Mouse (Mus musculus) heart, embryonic 14.5 days (tissue): ENCODE measurements around the gene Metrn. TPM values are rescaled to one million over a fixed set of nuclear protein-coding genes. Genes with fewer than 3 reads are reported as not detected.

ENCODE experiments used
- ATAC-seq: fragments of 200-750 bp; cut with Nextera tagmentation; 2 replicates; pipeline ENCODE4 v1.8.0; 2017; ENCODE audit warnings: low read depth, moderate TSS enrichment; ENCODE audit not compliant: insufficient number of reproducible peaks, insufficient read depth, low FRiP score
- H3K27ac ChIP-seq, 2 experiments: fragments of 200-500 bp in 1 of 2; fragments of 300-500 bp in 1 of 2; sonication (generic) in 1 of 2; replicated peaks in 1 of 2; 2 replicates each; pipeline ENCODE4 v1.5.1; 2012 to 2014; ENCODE audit warnings: low read depth in 2 of 2, low read length in 2 of 2, control low read depth in 1 of 2, mild to moderate bottlenecking in 1 of 2, mixed read lengths in 1 of 2; ENCODE audit not compliant: control insufficient read depth in 1 of 2, insufficient read depth in 1 of 2
- H3K27me3 ChIP-seq: fragments of 300-500 bp; sonication (generic); 2 replicates; pipeline ENCODE4 v1.6.1; 2014; ENCODE audit warnings: mild to moderate bottlenecking, low read length, control low read depth; ENCODE audit not compliant: control insufficient read depth, insufficient read depth
- H3K36me3 ChIP-seq: fragments of 300-500 bp; sonication (generic); 2 replicates; pipeline ENCODE4 v1.6.1; 2014; ENCODE audit warnings: mild to moderate bottlenecking, control low read depth, low read length, mixed read lengths; ENCODE audit not compliant: control insufficient read depth, insufficient read depth
- H3K4me1 ChIP-seq, 2 experiments: fragments of 200-500 bp in 1 of 2; fragments of 300-500 bp in 1 of 2; sonication (generic) in 1 of 2; 2 replicates each; pipeline ENCODE4 v1.6.1; 2012 to 2014; ENCODE audit warnings: low read length in 2 of 2, control low read depth in 1 of 2, mixed read lengths in 1 of 2; ENCODE audit not compliant: control insufficient read depth in 2 of 2, insufficient read depth in 2 of 2
- H3K4me2 ChIP-seq: fragments of 300-500 bp; sonication (generic); 2 replicates; pipeline ENCODE4 v1.6.1; 2014; ENCODE audit warnings: mild to moderate bottlenecking, low read length
- H3K4me3 ChIP-seq, 2 experiments: fragments of 200-500 bp in 1 of 2; fragments of 300-500 bp in 1 of 2; sonication (generic) in 1 of 2; 2 replicates each; pipeline ENCODE4 v1.5.1; 2012 to 2014; ENCODE audit warnings: low read length in 2 of 2, mild to moderate bottlenecking in 2 of 2, control low read depth in 1 of 2, low read depth in 1 of 2, moderate library complexity in 1 of 2; ENCODE audit not compliant: control insufficient read depth in 1 of 2, insufficient read depth in 1 of 2
- H3K9ac ChIP-seq: fragments of 300-500 bp; sonication (generic); 2 replicates; pipeline ENCODE4 v1.6.1; 2014; ENCODE audit warnings: mild to moderate bottlenecking, low read length
- H3K9me3 ChIP-seq: fragments of 300-500 bp; sonication (generic); 2 replicates; pipeline ENCODE4 v1.6.1; 2016; ENCODE audit warnings: low read length, control low read depth; ENCODE audit not compliant: control insufficient read depth
- WGBS: fragments of 180-500 bp; shearing (Covaris S2); extraction: QIAGEN DNeasy Blood & Tissue Kit; methylation state at CpG from one replicate; pipeline ENCODE4 v1.1.7; 2014; 5-methylcytosine and 5-hydroxymethylcytosine counted together
- microRNA-seq: library from miRNA; unstranded; fragments of <30 nt; microRNA quantifications from one replicate; pipeline ENCODE4, GENCODE M21; 2016
- polyA plus RNA-seq: library from polyadenylated mRNA; unstranded; fragments of >200 nt; fragmentation: Nextera tagmentation; extraction: Ambion mirVana; gene quantifications from 2 replicates; pipeline ENCODE4 v1.2.1, GENCODE M21; 2014

Metrn gene
- polyA plus RNA-seq, 1 experiment from 2014 or later = 3.3 TPM

DNA sequence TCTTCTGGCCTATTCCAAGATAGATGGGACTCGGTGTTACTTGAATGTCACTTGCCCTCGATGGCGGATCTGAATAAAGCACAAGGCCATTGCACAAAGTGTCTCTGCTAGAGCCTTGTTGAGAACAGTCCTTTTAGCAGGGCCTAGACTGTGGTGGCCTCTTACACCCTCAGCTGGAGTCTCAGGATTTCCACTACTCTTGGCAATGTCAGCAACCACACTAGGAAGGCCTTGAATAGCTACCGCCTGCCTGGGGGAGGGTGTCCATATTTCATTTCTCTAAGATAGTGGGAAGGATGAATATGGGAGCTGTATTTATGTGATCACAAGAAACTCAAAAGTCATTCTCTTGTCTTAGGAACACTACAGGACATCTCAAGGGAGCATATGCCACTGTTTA lies 48.7 kb downstream of the Metrn start:
- Histone ChIP-seq H3K4me1 (peaks cover 6 to 7% of the 10 kb centered on the region in 2 experiments; a peak in 3 of 4 replicates), H3K36me3 (no peaks in the 10 kb centered on the region), H3K9me3 (no peaks in the 10 kb centered on the region), H3K4me3 (no peak overlapping the region), H3K9ac (no peak overlapping the region), H3K27ac (no peak overlapping the region), H3K4me2 (no peak overlapping the region), H3K27me3 (no peaks in the 10 kb centered on the region; the same call in 1 of the 2 replicates)
- WGBS = 89% methylated on average over 4 of the region's 4 CpGs
- ATAC-seq = no peak

GRCm38 (mm10) chr17:25744311-25744710 lies 52.6 kb downstream of the Metrn start:
- 74% methylated on average over 10 of the region's 10 CpGs for whole genome bisulfite sequencing
- Histone ChIP-seq H3K4me1 (no peaks in the 10 kb centered on the region), H3K27me3 (no peaks in the 10 kb centered on the region; the same call in none of the 2 replicates), H3K4me2 (no peak overlapping the region), H3K4me3 (no peak overlapping the region), H3K27ac (no peak overlapping the region), H3K9ac (no peak overlapping the region), H3K36me3 (no peaks in the 10 kb centered on the region), H3K9me3 (no peaks in the 10 kb centered on the region)
- no peak for ATAC-seq

DNA sequence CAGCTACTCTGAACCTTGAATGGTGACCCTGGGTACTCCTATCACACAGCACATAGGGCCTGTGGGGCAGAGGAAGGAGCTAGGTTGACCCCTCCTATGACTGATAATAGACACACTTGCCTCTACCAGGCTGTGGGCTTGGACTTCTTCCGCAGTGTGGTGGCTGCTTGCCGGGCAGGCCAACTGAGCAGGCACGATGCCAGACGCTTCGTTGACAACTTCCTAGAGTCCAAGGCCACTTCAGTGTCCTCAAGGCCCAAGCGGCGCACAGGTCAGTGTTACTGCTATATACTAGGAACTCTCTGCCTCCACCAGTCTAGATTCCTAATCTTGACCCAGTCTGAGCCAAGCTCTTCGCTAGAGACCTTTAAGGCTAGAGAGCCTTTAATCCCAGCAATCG lies 53.1 kb downstream of the Metrn start:
- H3K4me1 ChIP-seq = no peaks in the 10 kb centered on the region
- 83% methylated on average over 9 of the region's 9 CpGs for WGBS
- ATAC-seq = no peak

More for the DNA sequence above, 53.1 kb downstream of the Metrn start:
- Histone ChIP-seq H3K4me3 (no peak overlapping the region), H3K36me3 (no peaks in the 10 kb centered on the region), H3K27ac (no peak overlapping the region), H3K27me3 (no peaks in the 10 kb centered on the region; the same call in none of the 2 replicates), H3K4me2 (no peak overlapping the region), H3K9ac (no peak overlapping the region), H3K9me3 (no peaks in the 10 kb centered on the region)

Small RNAs within 50 kb of the gene (microRNA-seq; reads per million reads assigned to microRNA genes)
- gene Gm25083 (not detected), gene Mir3082 (1.7 reads per million), gene Mir6966 (not detected)

Other genes starting within 250 kb of the Metrn start
- gene Sox8, start 226.4 kb downstream of the Metrn start, polyA plus RNA-seq = 0.44 and 0.70 TPM in 2 replicates
- 36.3 and 37.8 TPM in 2 replicates for gene Lmf1, start 218.1 kb downstream of the Metrn start, polyA plus RNA-seq
- 2.4 and 3.7 TPM in 2 replicates for gene Gng13, start 80.0 kb downstream of the Metrn start, polyA plus RNA-seq
- gene Chtf18, start 69.7 kb downstream of the Metrn start, polyA plus RNA-seq = 8.0 and 9.5 TPM in 2 replicates
- gene Rpusd1, start 69.5 kb downstream of the Metrn start, polyA plus RNA-seq = 12.0 and 13.4 TPM in 2 replicates
- not detected in 2 replicates for gene Mslnl, start 61.1 kb downstream of the Metrn start, polyA plus RNA-seq
- gene Msln, start 42.8 kb downstream of the Metrn start, polyA plus RNA-seq = 31.9 and 34.7 TPM in 2 replicates
- gene Narfl, start 23.4 kb downstream of the Metrn start, polyA plus RNA-seq = 36.6 and 37.2 TPM in 2 replicates
- gene Haghl, start 11.5 kb downstream of the Metrn start, polyA plus RNA-seq = 59.4 and 60.2 TPM in 2 replicates
- 0.09 TPM in 1 of 2 replicates, not detected in the other for gene Ccdc78, start 10.6 kb downstream of the Metrn start, polyA plus RNA-seq
- gene Fam173a, start 4.2 kb downstream of the Metrn start, polyA plus RNA-seq = 58.4 and 76.0 TPM in 2 replicates
- gene AC134908.4, start 1.5 kb downstream of the Metrn start, polyA plus RNA-seq = not detected in 2 replicates
- 0.85 and 1.1 TPM in 2 replicates for gene Fbxl16, start 11.9 kb upstream of the Metrn start, polyA plus RNA-seq
- gene Wdr24, start 26.5 kb upstream of the Metrn start, polyA plus RNA-seq = 15.2 and 17.3 TPM in 2 replicates
- 28.8 and 30.0 TPM in 2 replicates for gene Jmjd8, start 31.7 kb upstream of the Metrn start, polyA plus RNA-seq
- 282 and 298 TPM in 2 replicates for gene Stub1, start 36.3 kb upstream of the Metrn start, polyA plus RNA-seq
- gene Rhbdl1, start 40.2 kb upstream of the Metrn start, polyA plus RNA-seq = 1.2 and 1.5 TPM in 2 replicates
- gene Gm20683, start 44.6 kb upstream of the Metrn start, polyA plus RNA-seq = 1.2 and 1.9 TPM in 2 replicates
- gene Rhot2, start 47.7 kb upstream of the Metrn start, polyA plus RNA-seq = 11.5 and 12.7 TPM in 2 replicates
- gene Wdr90, start 64.4 kb upstream of the Metrn start, polyA plus RNA-seq = 8.2 and 8.6 TPM in 2 replicates
- gene Mcrip2, start 71.6 kb upstream of the Metrn start, polyA plus RNA-seq = 164 and 184 TPM in 2 replicates
- gene Mettl26, start 77.9 kb upstream of the Metrn start, polyA plus RNA-seq = 36.7 and 41.7 TPM in 2 replicates
- gene Wfikkn1, start 83.7 kb upstream of the Metrn start, polyA plus RNA-seq = 0.27 and 0.53 TPM in 2 replicates
- gene Rab40c, start 122.6 kb upstream of the Metrn start, polyA plus RNA-seq = 7.5 and 8.8 TPM in 2 replicates
- gene Pigq, start 147.8 kb upstream of the Metrn start, polyA plus RNA-seq = 61.8 and 62.7 TPM in 2 replicates
- 0.09 TPM in 1 of 2 replicates, not detected in the other for gene Nhlrc4, start 147.8 kb upstream of the Metrn start, polyA plus RNA-seq
- 0.09 TPM in 1 of 2 replicates, not detected in the other for gene A930017K11Rik, start 155.4 kb upstream of the Metrn start, polyA plus RNA-seq
- gene Capn15, start 188.7 kb upstream of the Metrn start, polyA plus RNA-seq = 11.2 and 11.3 TPM in 2 replicates